Mouse (Mus musculus) bone marrow, adult 2 months (tissue): Measurements from ENCODE around the gene Phc2. TPM values are rescaled to one million over a fixed set of nuclear protein-coding genes. Genes with fewer than 3 reads are reported as not detected.
"Not testable (repeated sequence)": the region's sequence is repeated elsewhere in the genome, so short reads cannot be mapped to it uniquely, and the experiment has no call there.

Experiments
- H3K27ac ChIP-seq: fragments of 200-500 bp; 2 replicates; pipeline ENCODE4 v1.5.1; 2012; ENCODE audit warnings: low read depth, mild to moderate bottlenecking, control low read depth, inconsistent platforms, low read length; ENCODE audit not compliant: control insufficient read depth, poor library complexity, insufficient read depth
- H3K4me1 ChIP-seq: fragments of 200-500 bp; 2 replicates; pipeline ENCODE4 v1.6.1; 2011; ENCODE audit warnings: low read length; ENCODE audit not compliant: control insufficient read depth, insufficient read depth
- H3K4me3 ChIP-seq: fragments of 200-500 bp; replicated peaks from 2 replicates; pipeline ENCODE3; 2011; ENCODE audit warnings: mild to moderate bottlenecking, low read depth, low read length, control low read depth; ENCODE audit not compliant: control insufficient read depth
- CTCF ChIP-seq: fragments of 200-500 bp; IDR thresholded peaks from 2 replicates; pipeline ENCODE4 v1.5.1; 2011; ENCODE audit warnings: low read length, control low read depth; ENCODE audit not compliant: control insufficient read depth, insufficient read depth
- POLR2A ChIP-seq: fragments of 200-500 bp; IDR thresholded peaks from 2 replicates; pipeline ENCODE4 v1.6.1; 2011; ENCODE audit warnings: low read depth, mild to moderate bottlenecking, control low read depth, low read length, borderline replicate concordance; ENCODE audit not compliant: control insufficient read depth
- WGBS: fragments of 180-500 bp; shearing (Covaris S2); methylation state at CpG from one replicate; pipeline ENCODE4 v1.1.7; 2018; 5-methylcytosine and 5-hydroxymethylcytosine counted together
- polyA plus RNA-seq: library from polyadenylated mRNA; stranded (reverse); fragments of >200 nt; gene quantifications from 2 replicates; pipeline ENCODE4 v1.2.4, GENCODE M21; 2011; ENCODE audit warnings: low replicate concordance; ENCODE audit not compliant: missing spikeins, insufficient read depth, insufficient read length

Phc2 gene
- polyA plus RNA-seq: 22.4 and 36.8 TPM in 2 replicates

DNA sequence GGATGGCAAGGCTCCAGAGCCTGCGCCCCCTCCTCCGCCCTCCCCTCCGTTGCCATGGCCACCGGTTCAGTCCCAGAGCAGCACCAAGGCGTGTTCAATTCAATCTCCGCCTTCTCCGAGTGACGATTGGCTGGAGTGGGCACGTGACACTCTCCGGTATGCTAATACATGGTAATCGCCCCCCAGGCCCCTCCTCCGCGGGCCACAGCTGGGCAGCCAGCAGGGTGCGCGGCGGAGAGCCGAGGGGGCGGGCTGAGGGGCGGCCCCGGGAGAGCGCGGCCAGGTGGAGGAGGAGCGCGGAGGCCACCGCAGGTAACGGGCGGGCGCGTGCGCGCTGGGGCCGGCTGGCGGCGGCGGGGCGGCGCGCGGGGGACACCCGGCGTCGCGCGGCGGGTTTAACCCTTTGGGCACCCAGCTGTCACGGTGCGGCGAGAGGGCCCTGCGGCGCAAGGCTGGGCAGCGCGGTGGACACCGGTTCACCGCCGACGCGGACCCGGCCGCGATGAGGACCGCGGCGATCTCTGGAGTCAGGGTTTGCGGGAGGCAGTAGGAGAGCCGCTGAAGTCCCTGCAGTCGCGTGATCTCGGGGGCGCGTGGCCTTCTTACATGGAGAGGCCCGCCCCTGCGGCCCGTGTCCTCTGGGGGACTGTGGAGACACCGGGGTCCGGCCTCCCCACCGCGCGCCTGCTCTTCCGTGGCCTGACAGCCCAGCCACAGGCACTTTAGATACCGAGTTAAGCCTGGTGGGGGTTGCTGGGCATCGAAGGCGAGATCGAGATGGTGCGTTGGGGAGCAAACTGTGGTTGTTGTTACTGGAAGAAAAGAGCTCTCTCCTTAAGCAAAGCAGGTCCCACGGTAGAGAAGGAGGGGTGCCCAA is at the start of gene Phc2:
Phc2 (plus strand) TSS at position 198 of the 877 bp plus-strand sequence.
- no peak for TF ChIP-seq CTCF
- TF ChIP-seq POLR2A: no peak
- H3K4me3 ChIP-seq: peak within 1 kb of the TSS; percentile 62
- WGBS: under 1% methylated on average over 77 of the region's 85 CpGs
- no peaks in the 10 kb centered on the region; the same call in 1 of the 2 replicates for H3K4me1 ChIP-seq
- H3K27ac ChIP-seq: peak within 1 kb of the TSS; percentile 37; the same call in 1 of the 2 replicates

DNA sequence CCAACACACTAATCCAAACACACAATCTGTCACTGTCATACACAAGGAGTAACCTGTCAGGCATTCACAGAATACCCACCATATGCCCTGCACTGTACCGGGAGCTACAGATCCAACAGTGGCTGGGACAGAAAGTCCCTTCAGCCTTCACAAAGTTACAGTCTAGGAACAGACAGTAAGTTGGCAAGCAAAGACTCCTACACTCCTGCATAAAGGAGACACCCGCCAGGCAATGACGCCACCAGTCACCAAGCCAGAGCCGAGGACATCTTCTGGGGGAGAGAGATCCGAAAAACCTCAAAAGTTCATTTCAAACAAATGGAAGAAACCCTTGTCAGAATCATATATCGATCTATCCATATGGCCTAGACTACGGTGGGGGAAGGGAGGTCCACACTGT is 47.9 kb upstream of the Phc2 start:
- H3K4me3 ChIP-seq: no peak overlapping the region
- TF ChIP-seq POLR2A (no peak), CTCF (no peak)
- WGBS: 89% methylated on average over 7 of the region's 7 CpGs
- H3K27ac ChIP-seq: no peak overlapping the region
- H3K4me1 ChIP-seq: no peaks in the 10 kb centered on the region

DNA sequence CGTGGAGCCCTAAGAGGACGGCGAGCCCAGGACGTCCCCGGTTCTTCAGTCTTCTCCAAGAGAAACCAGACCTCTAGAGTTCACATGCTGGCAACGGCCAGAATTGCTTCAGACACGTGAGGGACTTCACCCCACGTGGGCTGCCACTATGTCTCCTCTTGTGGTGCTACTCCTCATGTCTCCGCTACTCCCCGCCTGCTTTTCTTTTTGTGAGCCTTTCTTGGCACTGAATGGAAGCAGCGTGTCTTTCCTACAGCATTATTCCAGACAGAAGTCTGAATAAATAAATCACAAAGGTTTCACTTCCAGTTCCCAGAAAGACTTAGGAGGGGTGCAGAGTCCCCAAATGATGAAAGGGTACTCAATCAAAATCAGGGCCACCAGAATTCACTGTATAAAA is 46.8 kb upstream of the Phc2 start:
- 88% methylated on average over 11 of the region's 11 CpGs for WGBS
- H3K4me3 ChIP-seq: no peak overlapping the region
- H3K27ac ChIP-seq: no peak overlapping the region
- no peaks in the 10 kb centered on the region for H3K4me1 ChIP-seq
- TF ChIP-seq CTCF (no peak), POLR2A (no peak)

DNA sequence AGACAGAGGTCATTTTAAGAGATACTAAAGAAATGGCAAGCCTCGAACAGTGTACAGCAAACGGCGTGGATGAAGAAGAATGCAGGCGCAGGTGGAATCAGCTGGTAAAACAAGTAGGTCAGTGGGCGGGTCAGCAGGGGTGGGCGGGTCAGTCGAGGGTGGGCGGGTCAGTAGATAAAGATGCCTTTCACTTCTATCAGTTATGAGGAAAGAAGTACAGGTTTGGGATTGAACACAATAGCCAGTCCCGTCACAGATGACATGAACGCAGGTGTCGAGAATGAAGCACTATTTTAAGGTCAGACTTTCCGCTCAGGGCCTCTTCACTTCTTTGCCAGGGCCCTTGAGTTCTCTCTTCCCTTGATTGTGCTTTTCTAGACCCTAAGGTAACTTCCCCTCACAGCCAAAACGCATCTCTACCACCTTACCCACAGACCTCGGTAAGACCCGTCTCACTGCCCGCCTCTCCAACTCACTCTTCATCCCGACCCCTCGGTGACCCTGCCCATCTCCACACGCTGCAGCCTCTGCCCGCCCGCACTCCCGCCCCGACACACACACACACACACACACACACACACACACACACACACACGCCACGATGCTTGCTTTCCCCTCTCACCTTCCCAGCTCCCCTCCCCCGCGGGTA is 45.1 kb upstream of the Phc2 start:
- peak overlapping the region; percentile 89 for H3K4me3 ChIP-seq
- WGBS: 12% methylated on average over 26 of the region's 27 CpGs
- peak overlapping the region; percentile 56 for H3K27ac ChIP-seq
- H3K4me1 ChIP-seq: no peaks in the 10 kb centered on the region
- TF ChIP-seq POLR2A: no peak
- no peak for TF ChIP-seq CTCF

DNA sequence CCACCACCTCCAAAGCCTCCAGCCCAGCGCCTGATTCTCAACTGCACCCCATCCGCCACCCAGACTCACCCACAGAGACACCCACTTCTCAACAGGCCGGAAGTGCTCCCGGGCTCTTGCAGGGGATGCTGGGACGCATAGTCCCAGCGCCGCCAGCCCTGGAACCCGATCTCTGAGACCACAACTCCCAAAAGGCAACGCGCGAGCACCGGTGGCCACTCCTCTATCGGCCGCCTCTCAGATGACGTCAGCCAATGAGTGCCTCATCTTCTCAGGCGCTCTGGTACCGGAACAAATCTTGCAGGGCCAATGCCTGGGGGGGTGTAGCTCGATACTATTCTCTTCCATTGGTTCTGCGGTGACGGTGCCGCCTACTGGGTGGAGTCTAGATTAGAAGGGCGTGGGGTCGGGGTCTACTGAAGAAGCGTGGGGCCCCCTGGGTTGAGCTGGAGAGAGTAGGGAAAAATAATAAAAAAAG is 44.5 kb upstream of the Phc2 start, which contains the start of gene Zscan20:
Zscan20 (minus strand) TSS at position 174 of the 478 bp plus-strand sequence.
- under 1% methylated on average over 24 of the region's 24 CpGs for WGBS
- TF ChIP-seq CTCF: no peak
- peak; percentile 37; the same call in 1 of the 2 replicates for TF ChIP-seq POLR2A
- Histone ChIP-seq H3K4me1 (no peaks in the 10 kb centered on the region), H3K27ac (peak within 1 kb of the TSS; percentile 56), H3K4me3 (peak within 1 kb of the TSS; percentile 89)

DNA sequence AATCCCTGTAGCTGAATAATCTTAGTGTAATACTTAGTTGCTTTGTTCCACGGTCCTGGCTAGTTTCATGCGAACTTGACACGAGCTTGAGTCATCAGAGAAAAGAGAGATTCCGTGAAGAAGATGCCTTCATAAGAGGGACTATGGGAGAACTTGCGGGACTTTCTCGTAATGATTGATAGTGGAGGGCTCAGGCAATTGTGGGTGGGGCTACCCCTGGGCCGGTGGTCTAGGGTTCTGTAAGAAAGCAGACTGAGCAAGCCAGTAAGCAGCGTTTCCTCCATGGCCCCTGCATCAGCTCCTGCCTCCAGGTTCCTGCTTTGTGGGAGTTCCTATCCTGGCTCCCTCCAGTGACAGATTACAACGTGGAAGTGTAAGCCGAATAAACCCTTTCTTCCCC is 43.8 kb upstream of the Phc2 start:
- WGBS: 45% methylated on average over 10 of the region's 10 CpGs
- no peak overlapping the region for H3K4me3 ChIP-seq
- TF ChIP-seq POLR2A: no peak
- TF ChIP-seq CTCF: no peak
- no peaks in the 10 kb centered on the region for H3K4me1 ChIP-seq
- no peak overlapping the region for H3K27ac ChIP-seq

DNA sequence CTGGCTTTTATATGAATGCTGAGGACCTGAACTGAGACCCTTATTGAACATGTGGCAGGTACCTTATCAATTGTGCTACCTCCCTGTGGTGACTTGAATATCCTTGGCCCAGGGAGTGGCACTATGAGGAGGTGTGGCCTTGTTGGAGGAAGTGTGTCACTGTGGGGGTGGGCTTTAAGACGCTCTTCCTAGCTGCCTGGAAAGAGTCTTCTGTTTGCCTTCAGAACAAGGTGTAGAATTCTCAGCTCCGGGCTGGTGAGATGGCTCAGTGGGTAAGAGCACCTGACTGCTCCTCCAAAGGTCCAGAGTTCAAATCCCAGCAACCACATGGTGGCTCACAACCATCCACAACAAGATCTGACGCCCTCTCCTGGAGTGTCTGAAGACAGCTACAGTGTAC is 42.8 kb upstream of the Phc2 start:
- not testable (repeated sequence) for H3K4me1 ChIP-seq, H3K4me3 ChIP-seq, H3K27ac ChIP-seq
- 78% methylated on average over 3 of the region's 3 CpGs for WGBS

DNA sequence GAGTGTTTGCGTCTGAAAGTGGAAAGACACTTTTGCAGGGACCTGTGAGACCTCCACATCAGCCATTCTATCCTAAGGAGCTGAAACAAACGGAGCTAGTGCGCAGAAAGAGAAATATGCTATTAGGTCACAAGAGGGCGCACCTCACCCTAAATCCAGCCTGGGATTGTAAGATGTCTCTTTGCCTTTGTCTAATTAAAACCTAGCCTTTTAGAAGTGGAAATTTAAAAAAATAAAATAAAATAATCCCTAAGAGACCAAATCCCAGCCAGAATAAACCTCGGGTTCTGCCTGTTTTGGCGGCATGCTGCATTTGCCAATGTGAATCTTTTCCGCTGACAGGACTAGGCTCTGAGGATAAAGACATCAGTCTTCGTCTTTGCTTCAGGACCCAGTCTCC is 41.2 kb upstream of the Phc2 start:
- 25% methylated on average over 8 of the region's 8 CpGs for WGBS
- no peak overlapping the region for H3K27ac ChIP-seq
- TF ChIP-seq CTCF: peak; percentile 45
- TF ChIP-seq POLR2A: no peak
- H3K4me1 ChIP-seq: peaks cover 2% of the 10 kb centered on the region; the same call in 1 of the 2 replicates
- H3K4me3 ChIP-seq: no peak overlapping the region
